Mouse (Mus musculus) megakaryocyte, embryonic 14.5 days (primary cell): ENCODE measurements at regions not wholly inside any gene's neighbourhood (a gene's known extent, or its start where the extent isn't known, plus 50 kb on each side); places are given as distances from the start of the nearest gene placed in this dataset.

ENCODE experiments used
- H3K27me3 ChIP-seq: replicated peaks from 2 replicates; pipeline ENCODE3; 2012; ENCODE audit warnings: inconsistent platforms
- H3K36me3 ChIP-seq: replicated peaks from 2 replicates; pipeline ENCODE3; 2012; ENCODE audit warnings: low read length, inconsistent platforms, mixed read lengths
- H3K4me1 ChIP-seq: 2 replicates; pipeline ENCODE4 v1.6.1; 2012; ENCODE audit warnings: inconsistent platforms
- H3K4me3 ChIP-seq: replicated peaks from 2 replicates; pipeline ENCODE3; 2012; ENCODE audit warnings: moderate library complexity, mild to moderate bottlenecking, inconsistent platforms
- H3K9me3 ChIP-seq: 2 replicates; pipeline ENCODE4 v1.6.1; 2012; ENCODE audit warnings: inconsistent platforms
- FLI1 ChIP-seq: IDR thresholded peaks from 2 replicates; pipeline ENCODE4 v1.6.1; 2012; ENCODE audit warnings: low read length, inconsistent platforms, mixed read lengths
- GATA1 ChIP-seq: IDR thresholded peaks from 3 replicates; pipeline ENCODE4 v1.6.1; 2012; ENCODE audit warnings: mixed read lengths, low read length, inconsistent platforms, borderline replicate concordance

DNA sequence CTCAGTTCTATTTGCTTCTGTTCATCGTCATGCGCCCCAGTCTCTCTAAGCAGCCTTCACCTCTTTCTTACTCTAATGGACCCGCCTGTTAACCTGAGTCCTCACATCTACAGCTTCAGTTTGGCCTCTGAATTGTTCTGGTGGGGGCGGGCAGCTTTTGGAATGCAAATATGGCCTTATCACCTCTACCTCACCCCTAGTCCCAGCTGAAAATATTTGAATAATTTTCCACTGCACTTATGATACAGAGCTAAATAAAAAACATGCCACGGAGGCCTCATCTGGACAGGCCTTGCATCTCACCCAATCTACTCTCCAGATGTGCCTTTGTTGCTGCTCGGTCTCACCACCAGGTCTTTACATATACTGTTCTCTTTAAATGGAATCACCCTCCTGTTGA, 82.5 kb upstream of the Rbms1 start:
- no peak overlapping the region for H3K4me3 ChIP-seq
- peaks cover 7% of the 10 kb centered on the region for H3K27me3 ChIP-seq
- H3K4me1 ChIP-seq: no peaks in the 10 kb centered on the region
- no peaks in the 10 kb centered on the region; the same call in 1 of the 2 replicates for H3K9me3 ChIP-seq
- H3K36me3 ChIP-seq: no peaks in the 10 kb centered on the region
- TF ChIP-seq FLI1 (no peak), GATA1 (no peak)

DNA sequence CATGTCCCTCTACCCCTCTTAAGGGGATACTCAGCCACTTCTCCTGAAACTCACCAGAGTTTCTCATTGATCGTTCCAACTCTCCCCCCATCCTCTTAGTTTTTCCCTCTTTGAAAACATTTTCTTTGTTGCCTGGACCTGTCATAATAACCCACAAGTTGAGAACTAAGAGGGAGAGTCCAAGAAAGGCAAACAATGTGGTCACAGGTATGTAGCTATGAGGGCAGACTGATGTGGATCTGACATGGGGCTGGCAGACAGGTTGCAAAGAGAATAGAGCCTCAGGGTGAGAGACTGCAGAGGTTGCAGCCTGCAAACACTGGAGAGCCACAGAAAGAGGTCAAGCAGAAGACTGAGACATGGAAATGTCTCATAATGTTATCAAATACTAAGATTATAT, 69.9 kb upstream of the Rbms1 start:
- Histone ChIP-seq H3K27me3 (peaks cover 2% of the 10 kb centered on the region), H3K9me3 (peaks cover 5% of the 10 kb centered on the region; the same call in 1 of the 2 replicates), H3K4me3 (no peak overlapping the region), H3K36me3 (no peaks in the 10 kb centered on the region), H3K4me1 (no peaks in the 10 kb centered on the region)
- TF ChIP-seq GATA1: no peak
- TF ChIP-seq FLI1: no peak

DNA sequence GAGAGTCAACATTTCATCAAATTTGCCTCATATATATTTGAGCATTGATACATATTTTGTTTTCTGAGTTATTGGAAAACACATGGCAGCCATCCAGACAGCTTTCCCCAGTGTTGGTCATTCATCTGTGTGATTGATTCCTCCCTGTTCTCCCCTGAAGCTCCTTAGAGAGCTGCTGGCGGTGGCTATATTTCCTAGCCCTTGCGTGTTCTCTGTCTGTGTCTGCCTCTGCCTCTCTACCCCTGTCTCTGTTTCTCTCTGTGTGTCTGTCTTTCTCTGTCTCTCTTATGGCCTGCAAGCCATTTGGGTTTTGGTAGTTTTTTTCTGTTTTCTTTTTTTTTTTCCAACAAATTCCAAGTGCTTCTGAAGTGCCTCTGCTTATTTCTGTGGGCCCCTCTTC, 66.7 kb upstream of the Rbms1 start:
- Histone ChIP-seq H3K9me3 (0 out of 2 replicates have a peak, but pooled peaks cover 2% of the 10 kb centered on the region), H3K4me3 (no peak overlapping the region), H3K36me3 (no peaks in the 10 kb centered on the region), H3K4me1 (no peaks in the 10 kb centered on the region), H3K27me3 (peaks cover 2% of the 10 kb centered on the region)
- TF ChIP-seq FLI1 (no peak), GATA1 (no peak)

DNA sequence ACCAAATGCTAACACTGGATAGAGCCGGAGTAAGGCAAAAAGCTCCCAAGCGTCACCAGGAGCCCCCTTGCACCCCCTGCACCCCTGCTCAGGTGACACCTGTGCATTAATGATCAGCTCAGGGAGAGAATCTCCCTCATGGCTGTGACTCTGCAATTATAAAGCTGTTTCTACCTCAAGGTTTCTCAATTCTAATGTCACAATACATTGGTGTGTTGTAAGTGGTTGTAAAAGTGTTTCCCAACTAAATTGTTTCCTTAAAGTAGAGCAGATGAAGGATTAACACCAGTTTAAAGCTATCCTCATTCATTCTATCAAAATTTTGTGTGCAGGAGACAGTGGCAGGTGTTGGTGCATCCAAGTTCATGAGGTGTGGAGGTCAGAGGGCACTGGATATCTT, 65.6 kb upstream of the Rbms1 start:
- 0 out of 2 replicates have a peak, but pooled peaks cover 2% of the 10 kb centered on the region for H3K9me3 ChIP-seq
- no peaks in the 10 kb centered on the region for H3K36me3 ChIP-seq
- no peak overlapping the region for H3K4me3 ChIP-seq
- no peaks in the 10 kb centered on the region for H3K27me3 ChIP-seq
- TF ChIP-seq GATA1: no peak
- TF ChIP-seq FLI1: no peak
- no peaks in the 10 kb centered on the region for H3K4me1 ChIP-seq

DNA sequence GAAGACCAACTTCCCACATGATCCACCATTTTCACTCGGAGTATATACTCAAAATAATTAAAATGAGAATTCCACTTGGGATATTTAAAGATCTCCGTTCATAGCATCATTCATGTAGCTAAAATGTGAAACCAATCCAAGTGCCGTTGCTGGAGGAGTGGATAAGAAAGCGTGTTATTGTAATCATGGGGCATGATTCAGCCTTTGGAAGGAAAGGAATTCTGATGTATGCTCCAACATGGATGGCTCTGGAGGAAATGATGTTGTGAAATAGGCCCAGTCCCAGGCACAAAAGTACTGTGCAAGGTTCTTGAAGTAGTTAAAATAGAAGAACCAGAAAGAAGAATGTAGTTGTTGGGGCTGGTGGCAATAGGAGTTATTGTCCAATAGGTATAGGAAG, 64.7 kb upstream of the Rbms1 start:
- H3K4me3 ChIP-seq: no peak overlapping the region
- no peaks in the 10 kb centered on the region for H3K4me1 ChIP-seq
- peaks cover 2% of the 10 kb centered on the region for H3K27me3 ChIP-seq
- TF ChIP-seq FLI1 (no peak), GATA1 (no peak)
- H3K36me3 ChIP-seq: no peaks in the 10 kb centered on the region
- 0 out of 2 replicates have a peak, but pooled peaks cover 2% of the 10 kb centered on the region for H3K9me3 ChIP-seq

DNA sequence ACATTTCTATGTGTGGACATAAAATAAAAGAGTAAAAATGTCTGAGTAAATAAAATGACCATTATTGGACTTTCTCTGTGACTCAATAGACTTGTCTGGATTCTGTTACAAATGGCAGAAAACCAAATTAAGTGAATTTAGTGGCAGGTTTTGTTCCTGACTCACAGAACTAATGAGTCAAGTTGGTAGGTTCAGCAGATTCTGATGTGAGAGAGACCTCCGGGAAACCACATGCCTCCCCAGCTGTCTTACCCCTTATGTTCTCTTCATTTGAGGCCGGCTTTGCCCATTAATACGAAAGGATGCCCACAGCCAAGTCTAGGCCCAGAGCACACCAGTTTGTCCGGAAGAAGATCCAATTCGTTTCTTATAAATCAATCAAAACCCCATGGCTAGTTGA, 59.4 kb upstream of the Rbms1 start:
- no peak overlapping the region for H3K4me3 ChIP-seq
- TF ChIP-seq FLI1 (no peak), GATA1 (no peak)
- H3K27me3 ChIP-seq: peaks cover 4% of the 10 kb centered on the region
- peaks cover 12% of the 10 kb centered on the region for H3K9me3 ChIP-seq
- H3K36me3 ChIP-seq: no peaks in the 10 kb centered on the region
- no peaks in the 10 kb centered on the region for H3K4me1 ChIP-seq

DNA sequence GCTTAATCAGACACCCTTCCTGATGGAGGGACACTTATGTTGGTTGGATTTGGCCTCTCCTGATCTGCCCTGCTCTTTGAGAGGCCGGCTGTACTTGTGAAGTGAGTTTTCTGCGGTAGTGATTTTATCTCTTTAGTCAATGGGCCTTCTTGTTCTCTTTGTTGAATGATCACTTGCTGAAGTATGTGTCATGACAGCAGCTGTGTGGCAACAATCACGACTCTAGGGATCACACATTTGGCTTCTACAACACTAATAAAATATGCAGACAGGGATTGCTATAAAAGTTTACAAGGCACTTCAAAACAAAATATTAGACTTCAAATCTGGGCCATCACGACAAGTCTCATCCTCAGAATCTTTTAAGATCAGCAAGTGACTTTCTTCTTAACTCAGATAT, 57.8 kb upstream of the Rbms1 start:
- no peak for TF ChIP-seq GATA1
- no peak for TF ChIP-seq FLI1
- H3K36me3 ChIP-seq: no peaks in the 10 kb centered on the region
- H3K27me3 ChIP-seq: peaks cover 4% of the 10 kb centered on the region
- no peak overlapping the region for H3K4me3 ChIP-seq
- H3K4me1 ChIP-seq: no peaks in the 10 kb centered on the region
- H3K9me3 ChIP-seq: peaks cover 21% of the 10 kb centered on the region

DNA sequence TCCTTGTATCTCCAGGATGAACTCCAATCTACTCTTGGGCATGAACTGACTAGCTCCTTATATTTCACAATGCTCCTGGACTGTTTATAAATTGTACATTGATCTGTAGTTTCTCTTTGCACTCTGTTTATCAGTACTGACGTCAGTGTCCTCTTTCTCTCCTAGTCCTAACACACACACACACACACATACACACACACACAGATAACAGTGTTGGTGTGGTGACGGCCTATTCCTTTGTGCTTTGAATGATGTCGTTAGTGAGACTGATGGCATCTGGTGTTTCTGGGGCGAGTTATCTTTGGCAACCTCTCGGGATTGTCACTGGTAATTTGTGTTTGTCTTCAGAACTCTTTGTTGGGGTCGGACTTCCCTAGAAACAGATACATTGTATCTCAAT, 50.0 kb upstream of the Rbms1 start:
- Histone ChIP-seq H3K9me3 (peaks cover 22% of the 10 kb centered on the region), H3K36me3 (no peaks in the 10 kb centered on the region), H3K4me1 (no peaks in the 10 kb centered on the region), H3K4me3 (no peak overlapping the region), H3K27me3 (peaks cover 2% of the 10 kb centered on the region)
- no peak for TF ChIP-seq FLI1
- no peak for TF ChIP-seq GATA1
